Mouse (Mus musculus) megakaryocyte, embryonic 14.5 days (primary cell): ENCODE results near the gene Polr2a.

Experiments used
- FLI1 ChIP-seq: IDR thresholded peaks from 2 replicates; pipeline ENCODE4 v1.6.1; 2012; ENCODE audit warnings: low read length, inconsistent platforms, mixed read lengths
- GATA1 ChIP-seq: IDR thresholded peaks from 3 replicates; pipeline ENCODE4 v1.6.1; 2012; ENCODE audit warnings: mixed read lengths, low read length, inconsistent platforms, borderline replicate concordance

DNA sequence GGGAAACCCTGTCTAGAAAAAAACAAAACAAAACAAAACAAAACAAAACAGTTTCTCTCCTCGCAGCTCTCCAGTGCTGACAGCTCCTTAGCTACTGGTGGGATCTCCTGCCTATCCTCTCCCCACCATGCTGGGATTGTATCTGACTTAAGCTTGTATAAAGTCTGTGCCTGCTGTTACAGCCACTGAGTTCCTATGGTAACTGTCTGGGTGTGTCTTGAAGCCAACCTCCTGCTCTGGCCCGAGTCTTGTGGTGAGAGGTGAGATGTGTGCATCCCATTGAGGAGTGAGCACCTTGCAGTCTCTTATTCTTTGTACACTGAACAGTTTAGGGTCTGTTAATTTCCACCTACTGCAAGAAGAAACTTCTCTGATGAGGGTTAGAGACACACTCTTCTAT, 35.4 kb downstream of the Polr2a start:
- TF ChIP-seq GATA1, result no peak
- TF ChIP-seq FLI1, result no peak
